Mouse (Mus musculus): ENCODE results near the gene Doc2g.
"Not testable (repeated sequence)": the region's sequence is repeated elsewhere in the genome, so short reads cannot be mapped to it uniquely, and the experiment has no call there.

Gene Doc2g

GRCm38 (mm10) chr19:4003112-4003511, at the start of gene Doc2g:
Gene Doc2g, plus strand, starts transcription at chr19:4003313.
- DNase-seq (ENCODE audit: low spot score in 2 of 2): no peak

- no peak for DNase-seq (ENCODE audit: low spot score in 2 of 2)
Observed at GRCm38 (mm10) chr19:3955033-3955432, 48.1 kb upstream of the Doc2g start.

GRCm38 (mm10) chr19:3955804-3956203, 47.3 kb upstream of the Doc2g start:
- DNase-seq (ENCODE audit: low spot score in 2 of 2): no peak

- DNase-seq (ENCODE audit: low spot score in 2 of 2): not testable (repeated sequence)
Observed at GRCm38 (mm10) chr19:3957296-3958036, 45.6 kb upstream of the Doc2g start.

- no peak for DNase-seq (ENCODE audit: low spot score in 2 of 2)
Observed at GRCm38 (mm10) chr19:3958470-3958869, 44.6 kb upstream of the Doc2g start, which contains the start of gene Aldh3b3. Gene Aldh3b3, plus strand, starts transcription at chr19:3958645.

- no peak for DNase-seq (ENCODE audit: low spot score in 2 of 2)
Observed at GRCm38 (mm10) chr19:3959030-3959429, 44.1 kb upstream of the Doc2g start.

- DNase-seq (ENCODE audit: low spot score in 2 of 2): no peak
Observed at GRCm38 (mm10) chr19:3960211-3960610, 42.9 kb upstream of the Doc2g start.

GRCm38 (mm10) chr19:3961805-3962204, 41.3 kb upstream of the Doc2g start:
- DNase-seq (ENCODE audit: low spot score in 2 of 2): not testable (repeated sequence)

- no peak for DNase-seq (ENCODE audit: low spot score in 2 of 2)
Observed at GRCm38 (mm10) chr19:3962469-3962868, 40.6 kb upstream of the Doc2g start.

GRCm38 (mm10) chr19:3964030-3964429, 39.1 kb upstream of the Doc2g start:
- no peak for DNase-seq (ENCODE audit: low spot score in 2 of 2)

- DNase-seq (ENCODE audit: low spot score in 2 of 2): no peak
Observed at GRCm38 (mm10) chr19:3966330-3967075, 36.6 kb upstream of the Doc2g start.

GRCm38 (mm10) chr19:3967258-3967657, 35.9 kb upstream of the Doc2g start:
- DNase-seq (ENCODE audit: low spot score in 2 of 2): no peak

- peak in 1 of 2 experiments; percentile 25 for DNase-seq (ENCODE audit: low spot score in 2 of 2)
Observed at GRCm38 (mm10) chr19:3972229-3972628, 30.9 kb upstream of the Doc2g start, which contains the start of gene Aldh3b2. Gene Aldh3b2, plus strand, starts transcription at chr19:3972328.

- not testable (repeated sequence) for DNase-seq (ENCODE audit: low spot score in 2 of 2)
Observed at GRCm38 (mm10) chr19:3974608-3975007, 28.5 kb upstream of the Doc2g start.

- DNase-seq (ENCODE audit: low spot score in 2 of 2): no peak
Observed at GRCm38 (mm10) chr19:3975866-3976265, 27.2 kb upstream of the Doc2g start.

- peak; percentile 76 to 90 for DNase-seq (ENCODE audit: low spot score in 2 of 2)
Observed at GRCm38 (mm10) chr19:3980309-3980708, 22.8 kb upstream of the Doc2g start.

- no peak for DNase-seq (ENCODE audit: low spot score in 2 of 2)
Observed at GRCm38 (mm10) chr19:3980917-3981316, 22.2 kb upstream of the Doc2g start.

- DNase-seq (ENCODE audit: low spot score in 2 of 2): no peak
Observed at GRCm38 (mm10) chr19:3983527-3984200, 19.4 kb upstream of the Doc2g start.

- DNase-seq (ENCODE audit: low spot score in 2 of 2): no peak
Observed at GRCm38 (mm10) chr19:3985261-3985681, 17.8 kb upstream of the Doc2g start.

GRCm38 (mm10) chr19:3986334-3986733, 16.8 kb upstream of the Doc2g start, which contains the start of gene Acy3:
Gene Acy3, plus strand, starts transcription at chr19:3986570.
- DNase-seq (ENCODE audit: low spot score in 2 of 2): peak in 1 of 2 experiments; percentile 57

- no peak for DNase-seq (ENCODE audit: low spot score in 2 of 2)
Observed at GRCm38 (mm10) chr19:3988066-3988465, 15.0 kb upstream of the Doc2g start.

- DNase-seq (ENCODE audit: low spot score in 2 of 2): no peak
Observed at GRCm38 (mm10) chr19:3988750-3989149, 14.4 kb upstream of the Doc2g start.

Data from spleen, postnatal 4 days (tissue).